Mouse (Mus musculus): ENCODE data around the gene Sik3. TPM values are rescaled to one million over a fixed set of nuclear protein-coding genes. Genes with fewer than 3 reads are reported as not detected.

Sik3 gene
- polyA plus RNA-seq, 1 experiment from 2014 or later, result 10.6 TPM

DNA sequence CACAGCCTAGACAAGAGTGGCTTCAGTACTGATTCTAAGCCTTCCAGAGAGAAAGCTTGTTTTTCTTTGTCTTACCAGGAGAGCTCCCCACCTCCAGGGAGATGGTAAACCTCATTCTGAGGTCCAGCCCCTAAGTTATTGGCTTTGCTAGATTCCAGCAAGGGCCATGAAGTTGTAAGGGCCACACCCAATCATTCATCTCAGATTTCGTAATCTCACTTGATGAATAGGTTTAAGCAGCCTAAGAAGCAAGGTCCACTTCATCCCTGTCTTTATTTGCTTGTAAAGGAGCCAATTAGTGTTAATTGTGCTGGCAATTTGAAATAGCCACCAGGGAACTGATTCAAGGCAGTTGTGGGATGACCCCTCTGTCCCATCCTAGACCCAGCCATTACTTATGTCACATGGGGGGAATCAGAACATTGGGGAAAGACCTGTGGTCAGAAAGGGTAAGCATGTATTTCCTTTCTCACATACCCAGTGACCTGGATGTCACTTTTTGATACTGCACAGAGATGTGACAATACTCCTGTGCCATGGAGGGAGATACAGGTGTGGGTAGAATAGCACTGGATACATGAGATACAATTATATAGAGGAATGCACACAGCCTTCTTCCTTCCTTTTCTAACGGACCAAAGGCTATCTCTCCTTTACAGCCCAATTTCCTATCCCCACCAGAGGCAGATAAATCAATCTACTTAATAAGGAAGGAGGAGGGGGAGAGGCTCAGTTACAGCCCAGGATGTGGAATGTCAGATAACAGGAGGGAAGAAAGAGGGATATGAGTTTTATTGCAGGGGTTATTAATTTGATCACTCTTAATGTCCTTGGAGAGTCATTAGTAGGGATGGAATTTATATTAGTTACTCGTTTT lies 1.3 kb upstream of the Sik3 start:
- DNase-seq (ENCODE audit: low spot score) (no peak), ATAC-seq (ENCODE audit: insufficient number of reproducible peaks, low FRiP score, low TSS enrichment, low read depth) (no peak)
- Histone ChIP-seq H3K27ac (replicated peaks; ENCODE audit: low read depth, low read length) (no peak overlapping the region), H3K4me1 (ENCODE audit: control insufficient read depth, insufficient read depth, low read length) (peaks cover 26% of the 10 kb centered on the region), H3K4me2 (ENCODE audit: low read depth, severe bottlenecking) (peak overlapping the region; percentile 61), H3K9ac (ENCODE audit: low read length) (no peak overlapping the region), H3K9me3 (ENCODE audit: control insufficient read depth, low read length) (no peaks in the 10 kb centered on the region), H3K27me3 (ENCODE audit: control insufficient read depth, insufficient read depth, low read length) (no peaks in the 10 kb centered on the region), H3K4me3 (ENCODE audit: low read depth, low read length) (0 out of 2 replicates have a peak overlapping the region, but pooled peaks have one; percentile 96), H3K36me3 (ENCODE audit: control insufficient read depth, insufficient read depth, low read length) (no peaks in the 10 kb centered on the region)
- WGBS, result 20% methylated on average over 3 of the region's 3 CpGs

DNA sequence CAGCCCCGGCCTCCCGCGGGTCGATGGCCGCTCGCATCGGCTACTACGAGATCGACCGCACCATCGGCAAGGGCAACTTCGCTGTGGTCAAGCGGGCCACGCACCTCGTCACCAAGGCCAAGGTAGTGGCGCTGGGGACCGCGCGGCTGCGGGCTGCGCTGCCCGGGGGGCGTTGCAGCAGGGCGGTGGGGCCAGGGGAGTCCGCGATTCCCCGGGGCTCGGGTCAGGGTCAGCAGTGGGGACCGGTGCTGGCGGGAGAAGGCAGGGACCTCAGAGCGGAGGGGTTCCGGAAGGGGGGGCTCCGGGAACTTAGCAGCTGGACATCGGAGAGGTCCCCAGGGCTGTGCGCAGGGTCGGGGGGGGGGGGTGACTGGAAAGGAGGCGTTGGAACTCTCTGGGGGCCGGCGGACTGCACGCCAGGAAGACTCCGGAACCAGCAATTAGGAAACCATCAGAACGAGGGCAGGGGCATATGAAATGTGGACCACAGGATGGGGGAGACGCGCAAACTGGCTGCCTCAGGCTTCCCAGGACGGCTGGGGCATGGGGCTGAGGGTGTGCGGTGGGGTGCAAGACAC lies 478 bp downstream of the Sik3 start:
- Histone ChIP-seq H3K4me1 (ENCODE audit: control insufficient read depth, insufficient read depth, low read length) (peaks cover 26% of the 10 kb centered on the region), H3K27me3 (ENCODE audit: control insufficient read depth, insufficient read depth, low read length) (no peaks in the 10 kb centered on the region), H3K4me2 (ENCODE audit: low read depth, severe bottlenecking) (peak overlapping the region; percentile 95), H3K9me3 (ENCODE audit: control insufficient read depth, low read length) (no peaks in the 10 kb centered on the region), H3K27ac (replicated peaks; ENCODE audit: low read depth, low read length) (peak overlapping the region; percentile 82), H3K4me3 (ENCODE audit: low read depth, low read length) (peak overlapping the region; percentile 96), H3K36me3 (ENCODE audit: control insufficient read depth, insufficient read depth, low read length) (no peaks in the 10 kb centered on the region), H3K9ac (ENCODE audit: low read length) (peak overlapping the region; percentile 93)
- ATAC-seq (ENCODE audit: insufficient number of reproducible peaks, low FRiP score, low TSS enrichment, low read depth) (peak; percentile 57; the same call in 1 of the 2 replicates), DNase-seq (ENCODE audit: low spot score) (peak; percentile 68)
- WGBS, result under 1% methylated on average over 45 of the region's 46 CpGs

DNA sequence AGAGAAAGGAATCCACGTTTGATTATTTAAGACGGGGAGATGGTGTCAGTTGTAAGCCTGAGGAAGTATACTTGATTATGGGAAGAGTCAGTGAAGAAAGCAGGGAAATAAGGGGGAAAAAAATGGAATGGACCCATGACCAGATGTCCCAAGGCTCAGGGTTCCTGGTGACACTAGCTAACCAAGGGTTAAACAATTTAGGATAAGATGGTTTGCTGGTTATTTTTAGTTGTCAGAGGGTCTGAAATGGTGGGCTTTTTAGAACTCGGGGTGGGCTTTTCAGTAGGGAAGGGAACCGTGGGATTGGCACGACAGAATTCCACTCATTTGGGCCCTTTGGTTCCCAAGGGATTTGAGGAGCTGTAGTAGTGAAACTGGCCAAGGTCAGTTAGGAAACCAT lies 996 bp downstream of the Sik3 start:
- ATAC-seq (ENCODE audit: insufficient number of reproducible peaks, low FRiP score, low TSS enrichment, low read depth) (no peak), DNase-seq (ENCODE audit: low spot score) (no peak)
- Histone ChIP-seq H3K27me3 (ENCODE audit: control insufficient read depth, insufficient read depth, low read length) (no peaks in the 10 kb centered on the region), H3K4me3 (ENCODE audit: low read depth, low read length) (peak overlapping the region; percentile 96), H3K9ac (ENCODE audit: low read length) (peak overlapping the region; percentile 93), H3K9me3 (ENCODE audit: control insufficient read depth, low read length) (no peaks in the 10 kb centered on the region), H3K4me2 (ENCODE audit: low read depth, severe bottlenecking) (peak overlapping the region; percentile 95), H3K36me3 (ENCODE audit: control insufficient read depth, insufficient read depth, low read length) (no peaks in the 10 kb centered on the region), H3K27ac (replicated peaks; ENCODE audit: low read depth, low read length) (no peak overlapping the region), H3K4me1 (ENCODE audit: control insufficient read depth, insufficient read depth, low read length) (peaks cover 26% of the 10 kb centered on the region)
- WGBS, result 3% methylated on average over 5 of the region's 5 CpGs

DNA sequence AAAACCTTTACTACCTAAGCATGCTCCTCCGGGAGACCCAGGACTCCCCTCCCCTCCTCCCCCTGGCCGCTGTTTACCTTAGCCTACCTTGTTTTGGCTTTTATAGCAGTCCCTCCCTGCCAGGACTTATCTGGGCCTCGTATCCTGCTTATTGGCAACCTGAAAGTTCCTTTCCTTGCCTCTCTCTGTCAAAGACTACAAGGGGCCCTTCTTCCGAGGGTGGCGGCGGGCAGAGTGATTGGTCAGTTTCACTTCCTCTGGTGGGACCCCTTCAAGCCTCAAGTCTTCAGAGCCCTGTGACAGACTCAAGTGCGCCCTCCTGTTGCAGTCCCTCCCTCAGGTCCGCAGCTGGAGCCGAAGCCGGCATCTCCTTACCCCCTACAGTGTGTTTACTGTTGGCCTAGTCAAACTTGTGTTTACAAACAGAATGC lies 1.6 kb downstream of the Sik3 start:
- no peak overlapping the region for H3K9ac ChIP-seq (ENCODE audit: low read length)
- no peak overlapping the region for H3K27ac ChIP-seq (replicated peaks; ENCODE audit: low read depth, low read length)
- 1% methylated on average over 10 of the region's 10 CpGs for WGBS

DNA sequence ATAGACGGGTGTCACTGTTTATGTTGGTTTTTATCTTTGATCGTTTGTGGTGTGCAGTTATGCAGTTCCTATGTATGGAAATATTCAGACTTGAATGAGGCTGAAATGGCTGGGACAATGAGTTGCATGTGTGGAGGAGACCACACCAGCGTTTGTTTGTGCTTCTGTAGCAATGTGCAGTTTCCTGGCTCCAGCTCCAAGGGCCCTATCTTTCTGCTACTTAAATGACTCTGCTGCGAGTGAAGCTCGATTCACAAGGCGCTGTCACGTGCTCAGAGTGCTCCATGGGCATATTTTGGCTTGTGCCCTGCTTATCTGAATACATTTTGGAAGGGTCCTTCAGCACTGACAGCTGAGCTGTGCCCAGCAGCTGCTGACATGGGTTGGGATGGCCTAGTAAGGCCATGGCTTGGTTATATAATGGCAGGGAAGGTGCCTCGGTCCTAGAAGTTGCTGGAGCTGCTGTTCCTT lies 2.5 kb downstream of the Sik3 start:
- ATAC-seq (ENCODE audit: insufficient number of reproducible peaks, low FRiP score, low TSS enrichment, low read depth) (no peak), DNase-seq (ENCODE audit: low spot score) (no peak)
- H3K36me3 ChIP-seq (ENCODE audit: control insufficient read depth, insufficient read depth, low read length), result peaks cover 2% of the 10 kb centered on the region; the same call in 1 of the 2 replicates
- no peaks in the 10 kb centered on the region for H3K27me3 ChIP-seq (ENCODE audit: control insufficient read depth, insufficient read depth, low read length)
- peak overlapping the region; percentile 12; the same call in 1 of the 2 replicates for H3K4me2 ChIP-seq (ENCODE audit: low read depth, severe bottlenecking)
- H3K4me1 ChIP-seq (ENCODE audit: control insufficient read depth, insufficient read depth, low read length), result peaks cover 26% of the 10 kb centered on the region
- H3K4me3 ChIP-seq (ENCODE audit: low read depth, low read length), result no peak overlapping the region
- no peak overlapping the region for H3K27ac ChIP-seq (replicated peaks; ENCODE audit: low read depth, low read length)
- no peak overlapping the region for H3K9ac ChIP-seq (ENCODE audit: low read length)
- H3K9me3 ChIP-seq (ENCODE audit: control insufficient read depth, low read length), result no peaks in the 10 kb centered on the region
- 42% methylated on average over 8 of the region's 8 CpGs for WGBS

More for the DNA sequence above, 1.6 kb downstream of the Sik3 start:
- Histone ChIP-seq H3K4me1 (ENCODE audit: control insufficient read depth, insufficient read depth, low read length) (peaks cover 26% of the 10 kb centered on the region), H3K9me3 (ENCODE audit: control insufficient read depth, low read length) (no peaks in the 10 kb centered on the region), H3K4me2 (ENCODE audit: low read depth, severe bottlenecking) (peak overlapping the region; percentile 95), H3K36me3 (ENCODE audit: control insufficient read depth, insufficient read depth, low read length) (peaks cover 2% of the 10 kb centered on the region; the same call in 1 of the 2 replicates), H3K4me3 (ENCODE audit: low read depth, low read length) (peak overlapping the region; percentile 96), H3K27me3 (ENCODE audit: control insufficient read depth, insufficient read depth, low read length) (no peaks in the 10 kb centered on the region)
- ATAC-seq (ENCODE audit: insufficient number of reproducible peaks, low FRiP score, low TSS enrichment, low read depth), result no peak
- DNase-seq (ENCODE audit: low spot score), result peak; percentile 71

DNA sequence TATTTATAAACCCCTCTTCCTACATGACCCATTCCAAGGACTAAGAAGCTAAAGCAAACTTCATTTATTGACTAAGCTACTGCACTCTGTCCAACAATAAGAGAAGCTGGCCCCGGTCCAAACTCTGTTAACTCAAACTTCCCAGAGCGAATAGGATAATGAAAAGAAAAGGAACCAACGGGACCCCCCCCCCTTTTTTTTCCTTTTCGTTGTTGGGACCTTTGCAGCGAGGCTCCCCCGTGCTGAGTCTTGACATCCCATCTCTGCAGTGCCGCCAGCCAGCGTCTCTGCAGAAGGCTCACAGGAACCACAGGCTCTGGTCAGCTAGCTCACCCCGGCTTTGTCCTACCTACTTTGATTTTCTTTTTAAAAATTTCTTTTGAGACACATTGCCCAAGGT lies 3.2 kb downstream of the Sik3 start:
- H3K9ac ChIP-seq (ENCODE audit: low read length), result no peak overlapping the region
- no peak overlapping the region for H3K4me3 ChIP-seq (ENCODE audit: low read depth, low read length)

DNA sequence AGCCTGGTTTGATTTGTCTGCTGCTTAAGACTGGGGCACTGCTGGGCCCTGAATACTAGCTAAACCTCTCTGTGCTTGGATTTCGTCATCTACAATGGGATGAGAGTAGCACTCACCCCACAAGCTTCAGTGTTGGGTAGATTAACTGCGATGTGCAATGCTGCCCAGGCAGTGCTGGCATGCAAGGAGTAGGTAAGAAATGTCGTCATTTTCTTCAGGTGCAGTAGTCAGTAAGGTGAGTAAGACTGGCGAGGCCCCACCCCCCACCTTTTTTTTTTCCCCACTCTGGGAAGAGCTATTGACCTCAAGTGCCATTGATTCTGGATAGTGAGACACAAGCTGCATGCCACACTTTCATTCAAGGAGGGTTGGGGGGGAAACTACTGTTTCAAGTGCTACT lies 3.8 kb downstream of the Sik3 start:
- no peak for DNase-seq (ENCODE audit: low spot score)
- H3K27me3 ChIP-seq (ENCODE audit: control insufficient read depth, insufficient read depth, low read length), result no peaks in the 10 kb centered on the region
- H3K4me1 ChIP-seq (ENCODE audit: control insufficient read depth, insufficient read depth, low read length), result peaks cover 26% of the 10 kb centered on the region
- WGBS, result 66% methylated on average over 4 of the region's 4 CpGs
- no peak overlapping the region for H3K27ac ChIP-seq (replicated peaks; ENCODE audit: low read depth, low read length)
- H3K4me3 ChIP-seq (ENCODE audit: low read depth, low read length), result no peak overlapping the region
- H3K9ac ChIP-seq (ENCODE audit: low read length), result no peak overlapping the region
- H3K4me2 ChIP-seq (ENCODE audit: low read depth, severe bottlenecking), result no peak overlapping the region
- no peak for ATAC-seq (ENCODE audit: insufficient number of reproducible peaks, low FRiP score, low TSS enrichment, low read depth)
- H3K9me3 ChIP-seq (ENCODE audit: control insufficient read depth, low read length), result no peaks in the 10 kb centered on the region
- peaks cover 2% of the 10 kb centered on the region for H3K36me3 ChIP-seq (ENCODE audit: control insufficient read depth, insufficient read depth, low read length)

More for the DNA sequence above, 3.2 kb downstream of the Sik3 start:
- H3K4me2 ChIP-seq (ENCODE audit: low read depth, severe bottlenecking), result no peak overlapping the region
- no peak overlapping the region for H3K27ac ChIP-seq (replicated peaks; ENCODE audit: low read depth, low read length)
- WGBS, result 63% methylated on average over 9 of the region's 9 CpGs
- peaks cover 2% of the 10 kb centered on the region; the same call in 1 of the 2 replicates for H3K36me3 ChIP-seq (ENCODE audit: control insufficient read depth, insufficient read depth, low read length)
- peaks cover 26% of the 10 kb centered on the region for H3K4me1 ChIP-seq (ENCODE audit: control insufficient read depth, insufficient read depth, low read length)
- DNase-seq (ENCODE audit: low spot score) (no peak), ATAC-seq (ENCODE audit: insufficient number of reproducible peaks, low FRiP score, low TSS enrichment, low read depth) (no peak)
- no peaks in the 10 kb centered on the region for H3K9me3 ChIP-seq (ENCODE audit: control insufficient read depth, low read length)
- no peaks in the 10 kb centered on the region for H3K27me3 ChIP-seq (ENCODE audit: control insufficient read depth, insufficient read depth, low read length)

DNA sequence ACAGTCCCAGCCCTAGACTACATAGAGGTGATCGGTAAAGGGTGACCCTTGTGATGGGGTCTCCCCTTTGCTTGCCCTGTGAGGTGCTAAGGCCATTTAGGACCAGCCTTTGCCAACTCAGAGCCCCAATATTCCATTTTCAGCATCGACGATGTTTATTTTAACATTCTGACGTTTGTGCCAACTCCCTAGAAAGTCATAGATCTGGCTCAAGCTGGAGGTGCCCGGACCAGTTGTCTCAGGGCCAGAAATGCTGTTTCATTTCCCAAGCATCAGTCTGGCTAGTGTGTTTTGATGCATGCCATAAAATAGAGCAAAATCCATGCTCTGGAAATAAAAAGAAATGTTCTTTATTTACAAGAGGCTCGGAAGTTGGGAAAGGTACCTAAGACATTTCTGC lies 5.7 kb downstream of the Sik3 start:
- ATAC-seq (ENCODE audit: insufficient number of reproducible peaks, low FRiP score, low TSS enrichment, low read depth) (no peak), DNase-seq (ENCODE audit: low spot score) (no peak)
- 93% methylated on average over 6 of the region's 6 CpGs for WGBS
- Histone ChIP-seq H3K9me3 (ENCODE audit: control insufficient read depth, low read length) (no peaks in the 10 kb centered on the region), H3K4me2 (ENCODE audit: low read depth, severe bottlenecking) (no peak overlapping the region), H3K36me3 (ENCODE audit: control insufficient read depth, insufficient read depth, low read length) (peaks cover 2% of the 10 kb centered on the region), H3K4me3 (ENCODE audit: low read depth, low read length) (no peak overlapping the region), H3K27ac (replicated peaks; ENCODE audit: low read depth, low read length) (no peak overlapping the region), H3K9ac (ENCODE audit: low read length) (no peak overlapping the region), H3K27me3 (ENCODE audit: control insufficient read depth, insufficient read depth, low read length) (no peaks in the 10 kb centered on the region), H3K4me1 (ENCODE audit: control insufficient read depth, insufficient read depth, low read length) (peaks cover 20% of the 10 kb centered on the region)

Data from limb, embryonic 11.5 days (tissue).